Mouse (Mus musculus): ENCODE results near the gene Gstp2.

DNA sequence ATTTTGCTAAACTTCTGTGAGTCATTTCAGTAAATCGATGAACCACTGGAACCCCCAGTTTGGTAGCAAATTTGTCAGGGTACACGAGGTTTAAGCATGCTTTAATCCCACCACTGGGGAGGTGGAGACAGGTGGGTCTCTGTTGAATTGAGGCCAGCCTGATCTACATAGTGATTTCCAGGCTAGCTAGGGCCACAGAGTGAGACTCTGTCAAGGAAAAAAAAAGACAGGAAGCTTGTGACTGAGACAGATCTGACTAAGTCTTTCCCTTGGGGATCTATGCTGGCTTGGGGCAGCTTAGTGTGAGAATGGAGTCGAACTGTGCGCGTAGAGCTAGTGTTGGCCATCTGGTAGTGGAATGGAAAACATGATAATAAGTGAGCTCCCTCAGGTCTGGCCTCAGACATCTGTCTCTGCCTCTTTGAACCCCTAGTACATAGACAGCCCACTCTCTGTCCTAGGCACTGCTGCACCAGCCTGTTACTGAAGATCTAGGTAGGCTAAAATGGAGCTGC is 6.8 kb upstream of the Gstp2 start:
- no peak for TF ChIP-seq POLR2A (IDR thresholded peaks at IDR 0.05; ENCODE audit: borderline replicate concordance, low read depth, low read length)
- no peak for TF ChIP-seq CTCF (IDR thresholded peaks at IDR 0.05; ENCODE audit: low read depth, low read length)

Data from bone marrow macrophage, adult 2 months (primary cell).